Mouse (Mus musculus) cerebellum, adult 9-11 months (tissue): ENCODE data around the gene Gm45140.
A peak's percentile ranks its signal among the peaks of the same experiment; 100 is the strongest.

Source experiments
- DNase-seq: peaks from one replicate; pipeline ENCODE4 v3.0.0; 2022

The Gm45140 gene

GRCm38 (mm10) chr6:87796251-87796880 is 39.2 kb downstream of the Gm45140 start:
- DNase-seq = no peak

DNA sequence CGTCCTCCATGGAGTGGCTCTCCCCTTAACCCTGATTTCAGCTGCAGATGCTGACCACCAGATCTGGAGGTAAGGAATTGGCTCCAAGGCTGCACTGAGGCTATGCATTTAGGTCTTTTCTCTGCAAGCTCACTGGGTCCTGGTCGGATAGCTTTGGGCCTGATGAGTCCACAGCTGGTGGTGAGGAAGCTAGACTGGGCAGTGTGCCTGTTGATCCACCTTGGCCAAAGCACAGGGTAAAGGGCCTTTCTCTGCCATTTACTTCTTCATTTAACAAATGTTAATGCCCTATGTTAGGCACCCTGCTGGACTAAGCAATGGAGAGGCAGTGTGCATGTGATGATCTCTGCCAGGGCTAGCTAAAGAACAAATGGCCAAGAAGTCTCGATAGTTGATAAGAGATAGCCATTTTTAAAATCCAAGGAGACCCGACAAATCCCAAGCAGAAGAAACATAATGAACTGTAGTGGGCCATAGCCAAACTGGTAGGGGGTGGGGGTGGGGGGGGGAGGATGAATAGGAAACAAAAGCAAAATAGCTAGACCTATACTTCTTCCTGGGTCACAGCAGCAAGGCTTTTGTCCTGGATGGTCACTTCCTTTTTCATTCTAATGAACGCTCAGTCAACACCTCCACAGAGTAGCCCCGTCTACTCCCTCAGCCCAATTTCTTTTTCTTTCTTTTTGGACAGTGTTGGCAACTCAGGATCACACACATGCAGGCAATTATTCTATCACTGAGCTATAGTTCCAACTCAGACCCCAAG is 40.0 kb downstream of the Gm45140 start:
- DNase-seq = peak; percentile 81

GRCm38 (mm10) chr6:87793821-87794510 is 41.6 kb downstream of the Gm45140 start:
- peak; percentile 86 for DNase-seq

DNA sequence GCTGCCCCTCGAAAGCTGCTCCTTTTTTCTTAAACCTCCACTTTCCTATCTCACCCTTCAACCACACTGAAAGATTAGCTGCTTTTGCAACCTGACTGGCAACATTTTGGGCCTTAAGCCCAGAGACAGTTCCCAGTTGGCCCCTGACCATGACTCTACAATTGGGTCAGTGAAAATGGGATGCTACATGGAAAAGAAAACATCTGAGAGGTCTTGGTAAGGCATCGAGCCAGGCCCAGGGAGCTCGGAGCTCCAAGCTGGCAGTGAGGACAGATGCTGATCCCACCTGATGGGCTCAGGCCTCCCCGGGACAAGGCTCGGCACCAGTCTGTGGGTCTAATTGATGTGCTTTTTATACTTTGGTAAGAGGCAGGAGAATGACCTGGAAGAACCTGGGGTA is 43.8 kb downstream of the Gm45140 start:
- DNase-seq = peak; percentile 62

- DNase-seq = peak; percentile 59
These were observed 44.7 kb downstream of the Gm45140 start for GRCm38 (mm10) chr6:87790779-87791480.

DNA sequence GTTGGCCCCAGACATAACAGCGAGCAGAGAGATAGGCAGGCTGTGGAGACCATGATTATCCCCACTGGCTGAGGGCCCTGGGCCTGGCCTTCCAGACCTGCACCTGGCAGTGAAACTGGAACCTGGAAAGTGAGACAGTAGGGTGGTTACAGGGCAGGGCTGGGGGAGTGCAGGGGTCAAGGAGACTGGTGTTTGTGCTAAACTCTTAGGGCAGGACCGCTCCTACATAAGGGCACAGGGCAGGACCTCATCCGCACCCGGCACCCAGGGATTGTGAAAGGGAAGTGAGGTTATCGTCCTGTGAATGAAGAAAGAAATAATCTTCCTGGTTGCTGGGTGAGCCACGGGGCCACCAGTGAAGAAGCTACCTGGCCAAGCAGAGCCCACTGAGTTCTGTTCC is 45.8 kb downstream of the Gm45140 start:
- no peak for DNase-seq

GRCm38 (mm10) chr6:87788896-87789587 is 46.6 kb downstream of the Gm45140 start:
- DNase-seq = peak; percentile 41

DNA sequence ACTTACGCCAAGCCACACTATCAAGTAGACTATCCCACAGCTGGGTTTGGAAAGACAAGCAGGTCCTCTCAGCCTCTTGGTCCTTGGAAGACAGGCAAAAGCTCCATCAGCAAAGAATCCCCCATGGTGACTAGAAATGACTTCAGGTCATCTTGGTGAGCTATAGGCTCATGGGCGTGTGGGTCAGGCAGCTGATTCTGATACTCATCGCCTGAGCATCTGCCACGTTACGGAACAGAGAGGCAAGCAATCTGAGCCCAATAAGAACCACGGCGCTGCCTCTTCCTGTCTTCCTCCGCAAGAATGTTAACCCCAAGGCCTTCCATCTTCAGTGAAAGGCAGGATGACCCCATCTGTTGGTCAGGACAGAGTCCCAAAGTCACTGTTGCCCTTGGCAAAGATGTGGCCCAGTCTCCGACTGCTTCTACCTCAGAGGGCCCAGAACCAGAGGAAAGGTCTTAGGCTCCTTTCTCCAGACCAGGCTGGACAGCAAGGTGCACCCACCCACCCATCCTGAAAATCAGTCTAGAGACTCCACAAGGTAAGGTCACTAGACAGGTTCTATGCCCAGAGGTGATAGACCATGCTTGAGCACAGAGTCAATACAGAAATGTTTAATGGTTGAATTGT is 47.2 kb downstream of the Gm45140 start:
- DNase-seq = no peak

- no peak for DNase-seq
These were observed 48.3 kb downstream of the Gm45140 start for GRCm38 (mm10) chr6:87787108-87787890.

GRCm38 (mm10) chr6:87786621-87787020 is 49.0 kb downstream of the Gm45140 start:
- DNase-seq = no peak

GRCm38 (mm10) chr6:87784033-87784432 is 51.6 kb downstream of the Gm45140 start:
- DNase-seq = no peak

DNA sequence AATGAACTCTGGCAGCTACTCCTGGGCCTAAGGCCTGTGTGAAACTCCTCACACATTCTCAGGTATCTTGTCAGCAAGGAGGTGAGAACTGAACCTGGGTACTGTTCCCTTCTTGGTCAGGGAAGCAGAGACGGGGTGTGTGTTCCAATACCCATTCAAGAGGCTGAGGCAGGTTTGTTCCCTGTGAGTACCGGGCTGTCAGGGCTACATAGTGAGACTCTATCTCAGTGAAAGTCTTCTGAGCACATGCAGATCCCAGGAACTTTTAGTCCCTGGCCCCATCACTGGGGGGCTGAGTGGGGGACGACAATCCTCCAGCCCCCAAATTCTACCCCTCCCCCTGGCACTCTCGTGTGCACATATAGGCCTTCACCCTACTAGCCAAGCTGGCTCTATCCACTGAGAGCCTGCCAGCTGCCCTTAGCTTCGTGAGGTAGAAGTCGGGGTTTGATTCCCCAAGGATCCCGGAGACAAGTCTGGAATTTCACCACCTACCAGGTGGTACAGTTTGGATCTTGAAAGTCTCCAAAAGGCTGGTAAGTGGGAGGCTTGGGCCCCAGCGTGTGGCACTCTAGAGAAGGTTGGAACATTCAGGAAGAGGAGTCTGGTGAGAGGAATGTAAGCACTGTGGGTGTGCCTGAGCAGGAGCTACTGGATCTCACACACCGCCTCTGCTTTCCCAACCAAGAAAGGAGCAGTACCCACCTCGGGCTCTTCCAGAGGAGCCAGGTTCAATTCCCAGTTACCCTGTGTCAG is 54.9 kb downstream of the Gm45140 start:
- DNase-seq = no peak

DNA sequence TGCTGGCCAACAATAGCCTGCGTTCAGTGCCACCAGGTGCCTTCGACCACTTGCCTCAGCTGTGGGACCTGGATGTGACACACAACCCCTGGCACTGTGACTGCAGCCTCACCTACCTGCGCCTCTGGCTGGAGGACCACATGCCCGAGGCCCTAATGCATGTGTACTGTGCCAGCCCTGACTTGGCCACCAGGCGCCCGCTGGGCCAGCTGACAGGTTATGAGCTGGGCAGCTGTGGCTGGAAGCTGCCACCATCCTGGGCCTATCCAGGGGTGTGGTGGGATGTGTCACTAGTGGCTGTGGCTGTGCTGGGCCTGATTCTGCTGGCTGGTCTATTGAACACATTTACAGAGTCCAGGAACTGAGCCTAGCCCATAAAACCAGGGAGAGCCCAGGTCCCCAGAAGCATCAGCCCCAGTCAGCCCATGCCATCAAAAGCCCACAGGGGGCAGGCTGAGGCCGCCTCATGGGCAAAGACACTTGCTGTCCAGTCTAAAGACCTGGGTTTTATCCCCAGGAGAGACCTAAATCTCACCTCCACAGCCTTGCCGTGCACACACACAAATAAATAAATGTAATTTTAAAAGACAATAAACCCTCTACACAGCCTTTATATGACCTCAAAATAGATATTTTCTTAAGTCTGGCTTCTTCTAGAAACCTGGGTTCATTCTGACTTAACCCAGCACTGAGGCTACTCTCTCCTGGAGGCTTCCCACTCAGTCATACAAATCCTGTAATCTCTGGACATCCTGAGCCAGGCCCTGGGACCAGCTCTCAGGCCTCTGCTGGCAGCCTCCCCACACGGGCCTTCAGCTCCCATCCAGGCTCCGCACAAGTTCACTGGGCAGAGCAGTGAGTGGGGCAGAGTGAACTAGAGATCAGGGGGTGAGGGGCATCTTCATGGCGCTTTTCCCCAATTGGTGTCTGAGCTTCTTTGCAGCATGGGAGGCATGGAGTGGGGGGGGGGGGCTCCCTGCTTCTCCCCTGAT is 56.1 kb downstream of the Gm45140 start:
- DNase-seq = no peak

DNA sequence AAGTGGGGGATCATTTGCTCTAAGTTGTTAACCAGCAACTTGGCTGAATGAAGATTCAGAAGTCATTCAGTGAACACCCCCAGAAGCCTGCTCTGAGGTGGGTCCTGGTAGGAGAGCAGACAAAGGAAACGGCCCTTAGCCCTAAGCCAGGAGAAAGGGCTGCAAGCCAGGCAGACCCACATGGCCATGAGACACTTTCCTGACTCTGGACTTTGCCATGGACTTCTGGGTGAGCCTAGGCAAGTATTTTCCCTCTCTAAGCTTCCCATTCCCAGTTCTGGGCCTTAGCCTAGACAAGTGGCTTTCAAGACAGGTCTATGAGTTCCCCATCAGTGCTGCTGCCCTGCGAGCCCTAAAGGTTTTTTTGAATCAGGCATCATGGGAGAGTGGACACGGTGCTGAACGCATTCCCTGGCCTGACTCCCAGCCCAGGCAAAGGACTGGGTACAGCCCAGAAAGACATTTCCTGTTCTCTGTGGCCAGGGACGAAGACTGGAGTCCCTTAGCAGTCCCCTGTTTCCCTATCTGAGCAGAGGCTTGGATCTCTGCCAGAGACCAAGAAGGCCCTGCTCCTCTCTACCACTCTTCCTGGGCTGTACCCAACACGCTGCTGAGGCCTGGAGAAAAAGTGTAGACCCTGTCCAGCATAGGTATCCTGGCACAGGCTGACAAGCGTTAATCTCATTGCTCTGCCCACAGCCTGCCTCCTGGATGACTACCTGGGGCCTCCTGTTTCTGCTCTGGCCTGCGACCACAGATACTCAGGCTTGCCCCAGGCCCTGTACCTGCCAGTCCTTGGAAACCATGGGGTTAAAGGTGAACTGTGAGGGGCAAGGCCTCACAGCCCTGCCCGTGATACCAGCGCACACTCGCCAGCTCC is 57.1 kb downstream of the Gm45140 start:
- DNase-seq = no peak

DNA sequence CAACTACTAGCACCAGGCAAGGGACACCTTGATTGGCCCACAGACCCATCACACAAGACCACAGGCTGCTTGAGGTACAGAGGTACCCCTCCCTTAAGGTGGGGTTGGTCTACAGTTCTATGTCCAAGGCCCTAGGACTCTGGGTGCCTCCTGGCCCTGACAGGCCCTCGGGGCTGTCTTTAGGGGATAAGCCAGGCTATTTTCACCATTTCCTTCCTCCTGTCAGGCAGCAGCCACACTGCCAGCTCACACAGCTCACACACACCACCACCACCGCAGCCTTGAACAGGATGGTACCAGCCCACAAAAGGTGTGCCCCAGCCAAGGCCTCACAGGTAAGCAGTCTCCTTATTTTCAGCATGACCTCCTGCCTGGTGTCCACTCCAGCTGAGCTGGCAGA is 57.8 kb downstream of the Gm45140 start, which contains the start of gene Gp9:
Gene Gp9, plus strand, starts transcription at position 231 of the 400 bp plus-strand sequence.
- DNase-seq = no peak

DNA sequence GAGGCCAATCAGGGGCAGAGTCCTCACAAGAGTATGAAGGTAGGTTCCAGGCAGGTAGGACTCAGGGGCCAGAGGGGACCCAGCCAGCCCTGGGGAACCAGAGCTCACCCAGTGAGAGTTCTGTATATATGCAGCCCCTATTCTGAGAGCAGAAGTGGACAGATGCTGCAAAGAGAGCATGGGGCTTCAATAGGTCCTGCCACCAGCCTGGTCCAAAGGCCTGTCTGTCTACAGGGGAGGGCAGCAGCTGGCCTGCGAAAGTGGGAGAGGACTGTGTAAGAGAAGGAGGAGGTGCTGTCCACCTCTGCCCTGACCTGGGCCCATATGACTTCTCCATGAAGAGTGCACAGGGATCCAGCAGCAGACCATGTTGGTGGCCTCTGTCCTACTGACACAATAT is 58.9 kb downstream of the Gm45140 start:
- DNase-seq = no peak

- no peak for DNase-seq
These were observed 59.9 kb downstream of the Gm45140 start for GRCm38 (mm10) chr6:87775588-87776245.

GRCm38 (mm10) chr6:87774909-87775308 is 60.7 kb downstream of the Gm45140 start:
- no peak for DNase-seq
